Mouse (Mus musculus) liver, embryonic 13.5 days (tissue): ENCODE measurements around the gene Etv4. TPM values are rescaled to one million over a fixed set of nuclear protein-coding genes. Genes with fewer than 3 reads are reported as not detected.

Experiments used
- polyA plus RNA-seq: library from polyadenylated mRNA; unstranded; fragments of >200 nt; fragmentation: Nextera tagmentation; extraction: Ambion mirVana; gene quantifications from 2 replicates; pipeline ENCODE4 v1.2.1, GENCODE M21; 2015

Gene Etv4
- polyA plus RNA-seq, 1 experiment from 2014 or later: 0.40 TPM

Other genes starting within 250 kb of the Etv4 start
- gene Brca1, start 233.4 kb downstream of the Etv4 start, polyA plus RNA-seq: 11.9 and 15.9 TPM in 2 replicates
- gene Nbr1, start 233.2 kb downstream of the Etv4 start, polyA plus RNA-seq: 32.3 and 43.3 TPM in 2 replicates
- 5.5 and 5.7 TPM in 2 replicates for gene Tmem106a, start 203.1 kb downstream of the Etv4 start, polyA plus RNA-seq
- gene Gm11634, start 186.1 kb downstream of the Etv4 start, polyA plus RNA-seq: not detected in 2 replicates
- 8.3 and 8.6 TPM in 2 replicates for gene Rdm1, start 158.2 kb downstream of the Etv4 start, polyA plus RNA-seq
- gene Arl4d, start 119.8 kb downstream of the Etv4 start, polyA plus RNA-seq: 1.1 TPM in 2 replicates
- 19.0 and 20.5 TPM in 2 replicates for gene Dhx8, start 52.5 kb downstream of the Etv4 start, polyA plus RNA-seq
- 0.59 and 0.65 TPM in 2 replicates for gene Meox1, start 109.0 kb upstream of the Etv4 start, polyA plus RNA-seq
- gene Sost, start 181.6 kb upstream of the Etv4 start, polyA plus RNA-seq: 0.06 TPM in 1 of 2 replicates, not detected in the other
- not detected in 2 replicates for gene Cfap97d1, start 198.9 kb upstream of the Etv4 start, polyA plus RNA-seq
- gene Dusp3, start 201.6 kb upstream of the Etv4 start, polyA plus RNA-seq: 9.8 and 11.2 TPM in 2 replicates
- gene Mpp3, start 243.1 kb upstream of the Etv4 start, polyA plus RNA-seq: 0.24 and 0.36 TPM in 2 replicates